Mouse (Mus musculus): Measurements from ENCODE around the gene Wdhd1.
A peak's percentile ranks its signal among the peaks of the same experiment; 100 is the strongest.

Gene Wdhd1

GRCm38 (mm10) chr14:47281535-47281934 is 4.9 kb upstream of the Wdhd1 start:
- DNase-seq (ENCODE audit: low spot score in 2 of 2), result no peak

- DNase-seq (ENCODE audit: low spot score in 2 of 2), result no peak
Measured at GRCm38 (mm10) chr14:47279058-47279457, 2.4 kb upstream of the Wdhd1 start.

- no peak for DNase-seq (ENCODE audit: low spot score in 2 of 2)
Measured at GRCm38 (mm10) chr14:47276036-47276603, 537 bp downstream of the Wdhd1 start.

GRCm38 (mm10) chr14:47275417-47275816 is 1.2 kb downstream of the Wdhd1 start:
- DNase-seq (ENCODE audit: low spot score in 2 of 2), result no peak

- no peak for DNase-seq (ENCODE audit: low spot score in 2 of 2)
Measured at GRCm38 (mm10) chr14:47273751-47274150, 2.9 kb downstream of the Wdhd1 start.

DNA sequence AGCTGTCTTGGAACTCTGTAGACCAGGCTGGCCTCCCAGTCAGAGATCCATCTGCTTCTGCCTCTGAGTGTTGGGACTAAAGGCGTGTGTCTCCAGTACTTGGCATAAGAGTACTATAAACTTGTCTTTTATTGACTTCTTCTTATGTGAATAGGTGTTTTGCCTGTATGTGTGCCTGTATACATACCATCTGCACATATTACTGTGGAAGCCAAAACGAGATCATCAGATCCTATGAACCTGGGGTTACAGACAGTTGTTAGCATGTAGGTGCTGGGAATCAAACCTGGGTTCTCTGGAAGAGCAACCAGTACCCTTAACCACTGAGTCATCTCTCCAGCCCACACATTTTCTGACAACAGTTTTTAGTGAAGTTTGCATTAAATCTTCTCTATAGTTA is 7.0 kb downstream of the Wdhd1 start:
- no peak for DNase-seq (ENCODE audit: low spot score in 2 of 2)

- no peak for DNase-seq (ENCODE audit: low spot score in 2 of 2)
Measured at GRCm38 (mm10) chr14:47269056-47269455, 7.6 kb downstream of the Wdhd1 start.

GRCm38 (mm10) chr14:47265829-47266228 is 10.8 kb downstream of the Wdhd1 start:
- peak in 1 of 2 experiments; percentile 27 for DNase-seq (ENCODE audit: low spot score in 2 of 2)

DNA sequence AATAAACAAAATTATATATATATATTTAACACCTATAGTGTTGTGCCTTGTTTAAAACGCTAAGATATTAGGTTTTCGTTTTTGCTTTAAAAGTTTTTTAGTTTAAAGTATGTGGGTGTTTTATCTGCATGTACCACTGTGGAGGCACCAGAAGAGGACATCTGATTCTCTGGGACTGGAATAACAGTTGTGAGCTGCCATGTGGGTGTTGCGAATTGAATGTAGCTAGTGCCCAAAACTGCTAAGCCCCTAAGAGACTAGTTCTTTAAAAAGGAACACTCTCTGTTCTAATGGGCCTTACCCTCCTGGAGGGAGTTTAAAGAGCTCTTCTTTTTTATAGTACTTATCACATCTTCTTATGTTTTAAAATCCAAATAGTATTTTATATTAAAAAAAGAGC is 11.8 kb downstream of the Wdhd1 start:
- peak in 1 of 2 experiments; percentile 38 for DNase-seq (ENCODE audit: low spot score in 2 of 2)

DNA sequence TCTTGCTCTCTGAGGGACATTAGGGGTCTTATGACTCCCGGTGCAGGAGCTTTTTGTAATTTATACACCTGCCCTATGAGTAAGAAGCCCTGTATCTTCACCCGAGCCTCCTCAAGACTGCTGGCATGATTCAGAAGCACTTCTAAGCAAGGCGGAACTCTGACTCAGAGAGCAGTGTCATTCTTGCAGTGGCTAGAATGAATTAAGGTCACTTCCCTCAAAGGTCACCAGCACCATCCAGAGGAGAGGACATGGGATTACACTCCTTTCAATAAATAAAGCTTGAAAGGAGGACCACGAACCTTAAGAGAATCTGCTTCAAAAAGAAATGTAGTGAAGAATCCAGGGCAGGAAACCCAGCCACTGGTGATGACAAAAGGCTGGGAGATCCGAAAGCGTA is 26.8 kb downstream of the Wdhd1 start:
- no peak for DNase-seq (ENCODE audit: low spot score in 2 of 2)

- DNase-seq (ENCODE audit: low spot score in 2 of 2), result no peak
Measured at GRCm38 (mm10) chr14:47242753-47243152, 33.9 kb downstream of the Wdhd1 start.

GRCm38 (mm10) chr14:47241046-47241445 is 35.6 kb downstream of the Wdhd1 start:
- DNase-seq (ENCODE audit: low spot score in 2 of 2), result no peak

- no peak for DNase-seq (ENCODE audit: low spot score in 2 of 2)
Measured at GRCm38 (mm10) chr14:47240600-47240999, 36.1 kb downstream of the Wdhd1 start.

GRCm38 (mm10) chr14:47237286-47237685 is 39.4 kb downstream of the Wdhd1 start:
- DNase-seq (ENCODE audit: low spot score in 2 of 2), result no peak

- no peak for DNase-seq (ENCODE audit: low spot score in 2 of 2)
Measured at GRCm38 (mm10) chr14:47236491-47236890, 40.2 kb downstream of the Wdhd1 start.

GRCm38 (mm10) chr14:47234526-47235250 is 42.0 kb downstream of the Wdhd1 start:
- no peak for DNase-seq (ENCODE audit: low spot score in 2 of 2)

DNA sequence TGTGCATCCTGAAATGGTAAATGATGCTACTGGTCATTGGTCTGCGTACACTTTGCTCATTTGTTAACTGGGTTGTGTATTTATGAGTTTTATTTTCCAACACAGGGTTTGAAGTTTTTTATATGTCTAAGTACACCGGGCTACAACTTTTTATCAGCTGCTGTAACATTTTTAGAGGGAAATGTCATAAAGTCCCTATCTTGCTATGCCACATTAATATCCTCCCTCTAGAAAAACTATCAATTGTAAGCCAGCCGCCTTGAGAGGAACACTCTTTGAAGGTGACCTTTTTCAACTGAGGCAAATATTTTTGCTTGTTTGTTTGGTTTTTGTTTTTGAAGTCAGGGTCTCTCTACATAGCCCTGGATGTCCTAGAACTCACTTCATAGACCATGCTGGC is 42.6 kb downstream of the Wdhd1 start:
- DNase-seq (ENCODE audit: low spot score in 2 of 2), result no peak

- no peak for DNase-seq (ENCODE audit: low spot score in 2 of 2)
Measured at GRCm38 (mm10) chr14:47233602-47234001, 43.1 kb downstream of the Wdhd1 start.

DNA sequence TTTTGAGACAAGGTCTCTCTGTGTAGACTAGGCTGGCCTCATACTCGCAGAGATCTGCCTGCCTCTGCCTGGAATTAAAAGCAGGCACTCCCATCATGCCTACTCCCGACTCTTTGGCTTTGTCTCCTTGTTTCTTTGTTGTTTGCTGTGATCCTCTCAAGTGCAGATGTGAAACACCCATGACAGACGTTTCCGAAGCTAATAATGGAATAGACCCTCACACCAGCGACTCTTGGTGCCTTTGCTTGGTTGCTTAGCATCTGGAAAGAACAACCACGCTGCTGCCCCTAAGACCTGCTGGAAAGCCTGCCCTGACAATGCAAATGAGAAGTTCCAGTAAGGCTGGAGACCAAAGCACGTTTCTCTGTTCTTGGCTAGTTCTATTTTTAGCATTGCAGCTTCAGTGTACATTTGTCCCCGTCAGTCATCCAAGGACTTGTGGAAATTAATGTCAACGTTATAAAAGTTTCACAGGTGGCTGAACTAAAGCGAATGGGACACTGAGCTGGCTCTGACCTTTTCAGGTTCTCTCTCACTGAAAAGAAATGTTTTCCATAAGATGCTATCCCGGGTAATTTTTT is 46.8 kb downstream of the Wdhd1 start:
- DNase-seq (ENCODE audit: low spot score in 2 of 2), result no peak

DNA sequence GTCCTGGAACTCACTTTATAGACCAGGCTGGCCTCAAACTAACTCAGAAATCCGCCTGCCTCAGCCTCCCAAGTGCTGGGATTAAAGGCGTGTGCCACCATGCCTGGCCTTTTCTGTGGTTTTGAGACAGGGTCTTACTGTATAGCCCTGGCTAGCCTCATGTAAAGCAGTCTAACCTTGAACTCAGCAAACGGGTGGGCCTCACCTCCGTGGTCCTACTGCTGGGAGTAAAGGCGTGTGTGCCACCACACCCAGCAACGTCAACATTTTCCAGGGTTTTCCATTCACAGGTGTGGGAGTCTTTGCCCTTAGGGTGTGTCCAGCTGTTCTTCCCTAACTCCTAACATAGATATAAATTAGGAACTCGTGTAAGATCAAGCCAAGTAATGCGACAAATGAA is 50.7 kb downstream of the Wdhd1 start:
- no peak for DNase-seq (ENCODE audit: low spot score in 2 of 2)

DNA sequence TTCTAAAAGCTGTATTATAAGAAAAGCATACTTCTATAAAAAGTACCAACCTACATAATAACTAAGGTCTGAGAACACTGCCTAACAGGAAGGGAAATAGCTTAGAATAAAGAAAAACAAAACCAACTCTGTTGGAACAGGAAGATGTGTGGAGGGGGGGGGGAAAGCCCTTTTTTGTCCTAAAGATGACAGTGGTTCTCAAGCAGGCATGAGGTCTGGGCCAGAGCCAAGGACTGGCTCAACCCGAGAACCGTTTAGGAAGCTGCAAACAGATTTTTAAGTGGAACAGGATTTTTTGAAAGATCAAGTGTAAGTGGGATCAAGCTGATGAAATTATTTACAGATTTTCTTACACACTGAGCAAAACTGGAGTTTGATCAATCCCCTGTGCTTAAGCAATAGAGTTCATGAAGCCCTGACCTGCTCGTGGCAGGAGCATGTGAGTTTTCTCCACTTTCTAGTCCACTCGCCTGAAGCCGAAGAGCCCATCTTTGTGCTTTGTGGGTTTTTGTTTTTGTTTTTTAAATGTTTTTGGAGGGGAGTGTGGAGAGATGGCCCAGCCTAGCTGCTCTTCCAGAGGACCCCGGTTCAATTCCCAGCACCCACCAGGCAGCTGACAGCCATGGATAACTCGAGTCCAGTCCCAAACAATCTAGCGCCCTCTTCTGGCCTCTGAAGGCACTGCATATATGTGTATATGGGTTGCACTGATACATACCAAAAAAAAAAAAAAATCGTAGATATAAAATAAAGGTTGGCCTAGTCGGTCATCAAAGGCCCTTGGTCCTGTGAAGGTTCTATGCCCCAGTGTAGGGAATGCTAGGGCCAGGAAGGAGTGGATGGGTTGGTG is 52.0 kb downstream of the Wdhd1 start:
- no peak for DNase-seq (ENCODE audit: low spot score in 2 of 2)

Data from right cerebral cortex, postnatal 10 days (tissue).